Mouse (Mus musculus): ENCODE results near the gene Napsa.

DNA sequence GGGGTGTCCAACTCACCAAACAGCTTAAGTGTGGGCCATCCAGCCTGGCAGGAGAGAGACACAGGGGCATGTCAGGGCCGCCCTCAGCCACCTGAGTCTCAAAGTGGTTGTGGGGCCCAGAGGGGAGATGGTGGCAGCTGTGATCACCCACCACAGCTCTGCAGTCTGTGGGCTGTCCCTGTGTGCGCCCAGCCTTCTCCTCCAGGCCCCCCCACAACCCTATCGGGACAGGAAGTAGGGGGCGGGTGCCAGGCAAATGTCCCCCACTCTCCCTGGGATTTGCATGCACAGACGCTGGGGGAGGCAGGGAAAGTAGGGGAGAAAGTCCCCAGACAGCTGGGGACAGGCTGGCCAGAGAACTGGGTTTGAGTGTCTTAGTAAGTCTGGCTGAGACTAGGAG is 41.0 kb upstream of the Napsa start:
- TF ChIP-seq CTCF (IDR thresholded peaks at IDR 0.05; ENCODE audit: insufficient read depth, low read depth, low read length) (no peak), POLR2A (IDR thresholded peaks at IDR 0.05; ENCODE audit: insufficient read depth, low read depth, low read length) (no peak)
